Mouse (Mus musculus) olfactory bulb, adult 2 months (tissue): ENCODE data around the gene Acvrl1.

Experiments used
- CTCF ChIP-seq: fragments of 200-500 bp; IDR thresholded peaks from 2 replicates; pipeline ENCODE4 v1.5.1; 2012; ENCODE audit warnings: low read depth, mild to moderate bottlenecking, low read length, moderate library complexity; ENCODE audit not compliant: insufficient read depth
- POLR2A ChIP-seq: fragments of 200-500 bp; IDR thresholded peaks from 2 replicates; pipeline ENCODE4 v1.6.1; 2012; ENCODE audit warnings: mild to moderate bottlenecking, low read depth, low read length, moderate library complexity; ENCODE audit not compliant: insufficient read depth

DNA sequence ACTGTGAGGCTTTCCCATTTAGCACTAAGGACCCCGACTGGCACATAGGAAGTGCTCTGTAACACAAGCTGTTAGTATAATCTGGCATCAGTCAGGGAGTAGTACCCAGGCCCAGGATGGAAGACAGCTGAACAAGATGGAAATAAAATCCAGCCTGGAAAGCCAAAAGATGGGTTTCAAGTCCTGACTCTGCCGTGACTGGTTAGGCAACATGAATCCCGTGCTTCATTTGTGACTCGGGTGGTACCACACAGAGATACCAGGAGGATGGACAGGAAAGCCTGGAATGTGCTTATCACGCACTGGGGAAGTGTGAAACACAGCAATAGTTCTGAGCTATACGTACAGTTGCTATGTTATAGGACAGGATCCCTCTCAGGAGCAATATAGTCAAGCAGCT is 12.3 kb downstream of the Acvrl1 start:
- TF ChIP-seq CTCF, result no peak
- no peak for TF ChIP-seq POLR2A
